Mouse (Mus musculus): ENCODE results near the gene Pkp3. TPM values are rescaled to one million over a fixed set of nuclear protein-coding genes. Genes with fewer than 3 reads are reported as not detected.

The Pkp3 gene
- total RNA-seq, 1 experiment from 2014 or later: 0.96 TPM

GRCm38 (mm10) chr7:141094487-141095205, 16.6 kb downstream of the Pkp3 start:
- no peak for DNase-seq

DNA sequence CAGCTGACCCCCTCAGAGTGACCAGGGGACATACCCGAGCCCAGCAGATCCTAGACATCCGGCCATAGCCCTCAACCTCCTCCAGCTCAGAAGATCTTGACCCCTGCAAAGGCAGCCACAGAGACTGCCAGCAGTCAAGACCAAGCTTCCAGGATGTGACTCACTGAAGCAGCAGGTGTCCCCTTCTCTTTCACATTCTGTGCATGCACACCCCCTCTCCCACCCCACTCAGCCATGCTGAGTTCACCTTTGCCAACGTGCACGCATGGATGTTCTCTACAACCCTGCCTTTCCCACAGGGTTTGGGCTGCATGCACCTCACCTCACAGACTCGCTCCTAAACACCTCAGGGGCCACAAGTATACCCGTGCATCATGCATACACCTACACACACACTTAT, 18.0 kb downstream of the Pkp3 start:
- no peak for DNase-seq

DNA sequence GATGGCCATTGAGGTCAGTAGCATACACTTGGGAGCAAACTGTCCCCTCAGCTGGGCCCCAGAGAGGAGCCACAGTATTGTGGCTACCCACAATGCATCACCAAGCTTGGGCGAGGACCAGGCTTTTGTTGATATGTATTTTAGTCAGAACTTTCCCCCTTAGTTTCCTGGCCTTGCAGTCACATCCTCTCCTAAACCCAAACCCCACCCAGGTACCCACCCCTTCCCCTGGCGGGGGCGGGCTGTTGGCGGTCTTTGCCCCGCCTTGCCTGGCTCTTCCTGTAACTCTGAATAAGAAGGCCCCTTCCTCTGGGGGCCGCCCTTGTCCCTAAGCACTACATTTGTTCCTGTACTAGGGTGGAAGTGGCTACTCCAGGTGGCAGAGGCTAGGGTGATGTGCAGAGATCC, 18.6 kb downstream of the Pkp3 start:
- DNase-seq: peak; percentile 78

GRCm38 (mm10) chr7:141097177-141097576, 19.2 kb downstream of the Pkp3 start:
- no peak for DNase-seq

GRCm38 (mm10) chr7:141099911-141100691, 22.1 kb downstream of the Pkp3 start, which contains the start of gene Sigirr:
Gene Sigirr, minus strand, starts transcription at chr7:141100572.
- peak; percentile 46 for DNase-seq

GRCm38 (mm10) chr7:141103161-141103560, 25.1 kb downstream of the Pkp3 start:
- no peak for DNase-seq

DNA sequence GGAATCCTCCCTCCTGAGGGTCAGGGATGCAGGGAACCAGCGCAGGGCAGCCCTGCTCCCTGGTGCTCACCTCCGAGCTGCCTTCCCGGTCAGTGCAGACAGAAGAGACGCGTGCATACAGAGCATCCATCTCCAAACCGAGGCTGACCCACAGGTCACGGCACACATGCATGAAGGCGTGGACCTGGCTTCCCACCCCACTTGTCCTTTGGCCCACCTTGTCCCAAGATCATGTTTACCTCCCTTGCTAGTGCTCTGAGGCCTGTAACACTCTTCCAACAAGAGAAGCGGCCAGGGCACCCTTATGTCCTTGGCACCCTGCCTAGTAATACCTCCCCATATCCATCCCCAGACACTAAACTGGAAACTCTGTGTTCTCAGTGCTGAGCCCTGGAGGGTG, 37.9 kb downstream of the Pkp3 start:
- DNase-seq: no peak

DNA sequence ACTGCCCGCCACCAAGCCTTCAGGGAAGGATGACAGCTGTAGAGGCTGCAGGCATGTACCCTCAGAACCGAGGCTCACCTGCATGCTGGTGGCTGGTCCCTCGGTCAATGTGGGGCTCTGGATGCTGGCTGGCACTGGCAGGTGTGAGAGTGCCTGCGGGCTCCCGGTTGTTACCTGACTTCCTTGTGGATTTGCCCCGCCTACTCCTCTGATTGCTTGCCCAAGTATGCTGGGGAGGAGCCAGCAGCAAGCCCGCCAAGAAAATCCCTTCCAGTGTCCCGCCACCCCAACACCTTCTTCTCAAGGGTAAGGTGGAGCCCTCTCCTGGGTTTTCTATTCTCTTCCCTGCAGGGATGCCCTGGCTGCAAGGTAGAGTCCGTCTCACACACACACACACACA, 39.6 kb downstream of the Pkp3 start, which contains the start of gene Ano9:
TSS of gene Ano9 (minus strand) at position 171 of the 400 bp plus-strand sequence.
- DNase-seq: no peak

DNA sequence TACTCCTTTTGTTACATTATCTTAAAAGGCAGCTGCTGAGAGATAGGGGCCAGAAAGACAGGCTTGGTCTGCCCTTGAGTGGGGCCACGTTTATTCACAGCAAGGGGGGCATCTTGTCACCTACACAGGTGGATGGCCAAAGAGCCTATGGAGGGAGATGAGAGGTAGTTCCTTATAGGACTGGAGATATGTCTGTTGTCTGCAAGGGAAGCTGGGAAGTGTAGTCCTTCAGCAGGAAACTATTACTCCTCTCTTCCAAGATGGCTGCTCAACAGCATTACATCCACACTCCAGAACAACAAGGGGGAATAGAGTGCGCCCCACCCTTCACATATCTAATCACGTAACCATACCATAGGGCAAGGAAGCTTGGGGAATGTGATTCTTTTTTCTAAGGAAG, 41.5 kb downstream of the Pkp3 start:
- no peak for DNase-seq

- DNase-seq: no peak
These were observed 42.6 kb downstream of the Pkp3 start for GRCm38 (mm10) chr7:141120605-141121004.

- DNase-seq: peak; percentile 55
These were observed 43.1 kb downstream of the Pkp3 start for GRCm38 (mm10) chr7:141121051-141121531.

- peak; percentile 55 for DNase-seq
These were observed 44.2 kb downstream of the Pkp3 start, which contains the start of gene Ptdss2 for GRCm38 (mm10) chr7:141122245-141122644. Gene Ptdss2, plus strand, starts transcription at chr7:141122382.

DNA sequence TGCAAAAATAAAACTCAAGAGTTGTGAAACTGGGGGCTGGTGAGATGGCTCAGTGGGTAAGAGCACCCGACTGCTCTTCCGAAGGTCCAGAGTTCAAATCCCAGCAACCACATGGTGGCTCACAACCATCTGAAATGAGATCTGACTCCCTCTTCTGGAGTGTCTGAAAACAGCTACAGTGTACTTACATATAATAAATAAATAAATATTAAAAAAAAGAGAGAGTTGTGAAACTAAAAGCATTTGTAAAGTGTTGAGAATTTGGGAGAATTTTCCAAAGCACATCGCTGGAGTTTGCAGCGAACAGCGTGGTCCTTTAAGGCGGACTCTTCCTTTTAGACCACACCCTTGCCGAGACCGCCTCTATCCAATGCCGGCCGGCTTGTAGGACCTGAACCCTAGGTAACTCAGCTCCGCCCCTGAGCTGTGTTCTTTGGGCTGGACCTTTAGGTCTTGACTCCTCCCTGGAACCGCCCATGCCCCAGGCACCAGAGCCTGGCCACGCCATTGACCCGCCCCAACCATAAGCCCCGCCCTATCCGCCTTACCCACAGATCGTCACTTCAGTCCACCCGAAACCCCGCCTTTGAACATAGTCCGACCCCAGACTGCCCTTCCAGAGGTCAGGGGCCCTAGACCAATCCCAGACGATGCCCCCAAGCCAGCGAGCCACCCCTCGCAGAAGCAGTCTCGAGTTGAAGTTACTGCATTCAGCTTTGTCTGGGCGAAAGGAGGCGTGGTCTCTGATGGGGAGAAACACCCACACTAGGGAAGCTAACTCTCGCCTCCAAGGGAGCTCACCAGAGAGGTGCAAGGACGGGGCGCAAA, 44.9 kb downstream of the Pkp3 start:
- DNase-seq: peak; percentile 96

GRCm38 (mm10) chr7:141123517-141123856, 45.5 kb downstream of the Pkp3 start:
- DNase-seq: no peak

DNA sequence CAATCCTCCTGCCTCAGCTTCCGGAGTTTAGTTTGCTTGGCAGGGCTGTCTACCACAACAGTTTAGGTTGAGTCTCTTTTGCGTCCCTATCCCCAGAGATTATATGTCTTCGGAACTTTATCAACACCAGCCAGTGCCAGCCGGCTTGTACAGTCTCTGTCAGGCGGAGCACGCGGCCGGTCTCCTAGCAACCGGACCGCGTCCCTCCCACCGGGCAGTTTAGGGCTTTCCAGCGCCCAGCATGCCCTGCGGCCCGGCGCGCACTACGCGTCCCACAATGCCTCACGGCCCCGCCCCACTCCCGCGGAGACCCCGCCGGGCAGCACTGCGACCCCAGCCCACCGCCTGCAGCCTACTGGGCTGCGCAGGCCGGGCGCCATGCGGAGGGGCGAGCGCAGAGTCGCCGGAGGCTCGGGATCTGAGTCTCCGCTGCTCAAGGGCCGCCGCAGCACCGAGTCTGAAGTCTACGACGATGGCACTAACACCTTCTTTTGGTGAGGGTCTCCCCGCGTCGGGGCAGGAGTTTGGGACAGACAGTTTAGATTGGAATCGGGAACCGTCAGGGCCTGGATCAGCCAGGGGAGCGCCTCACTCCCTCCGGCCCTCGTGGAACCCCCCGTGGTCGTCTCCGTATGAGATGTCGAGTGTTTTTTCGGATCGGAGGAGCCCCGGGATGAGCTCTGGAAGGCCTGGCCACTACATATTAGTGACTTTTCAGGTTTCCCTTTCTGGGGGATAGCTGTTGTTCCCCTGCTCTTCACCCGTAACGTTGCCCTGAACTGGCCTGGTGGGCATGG, 53.2 kb downstream of the Pkp3 start:
- peak; percentile 94 for DNase-seq

- no peak for DNase-seq
These were observed 54.1 kb downstream of the Pkp3 start for GRCm38 (mm10) chr7:141131904-141132755.
